Mouse (Mus musculus) brain, embryonic 14.5 days (tissue): ENCODE results near the gene Olfr462. TPM values are rescaled to one million over a fixed set of nuclear protein-coding genes. Genes with fewer than 3 reads are reported as not detected.
A peak's percentile ranks its signal among the peaks of the same experiment; 100 is the strongest.

Source experiments
- DNase-seq: peaks from one replicate; pipeline ENCODE4 v3.0.0-alpha.2; 2011; ENCODE audit warnings: low read depth
- CTCF ChIP-seq: fragments of 200-500 bp; IDR thresholded peaks from 2 replicates; pipeline ENCODE4 v1.5.1; 2012; ENCODE audit warnings: inconsistent platforms, mild to moderate bottlenecking, moderate library complexity, borderline replicate concordance; ENCODE audit not compliant: insufficient read depth, insufficient read length; ENCODE audit errors: extremely low read depth
- POLR2A ChIP-seq: fragments of 200-500 bp; IDR thresholded peaks from 2 replicates; pipeline ENCODE4 v1.6.1; 2012; ENCODE audit warnings: mild to moderate bottlenecking, inconsistent platforms, borderline replicate concordance; ENCODE audit not compliant: poor library complexity, insufficient read depth, insufficient read length, severe bottlenecking; ENCODE audit errors: extremely low read depth
- polyA plus RNA-seq: library from polyadenylated mRNA; depleted of rRNA; stranded (reverse); fragments of >200 nt; gene quantifications from 2 replicates; pipeline ENCODE4 v1.2.3, GENCODE M21; 2012; rRNA removed

The Olfr462 gene
- polyA plus RNA-seq = 0.01 TPM in 1 of 2 replicates, not detected in the other

GRCm38 (mm10) chr11:87892168-87892567 lies at the start of gene Olfr462:
TSS of gene Olfr462 (minus strand) at chr11:87892268.
- TF ChIP-seq CTCF (no peak), POLR2A (no peak)
- DNase-seq = no peak

GRCm38 (mm10) chr11:87935467-87935866 lies 43.4 kb upstream of the Olfr462 start:
- TF ChIP-seq CTCF = no peak
- TF ChIP-seq POLR2A = no peak
- no peak for DNase-seq

- no peak for TF ChIP-seq CTCF
- TF ChIP-seq POLR2A = no peak
- DNase-seq = no peak
These were observed 41.7 kb upstream of the Olfr462 start for GRCm38 (mm10) chr11:87933731-87934130.

GRCm38 (mm10) chr11:87930348-87930747 lies 38.3 kb upstream of the Olfr462 start:
- TF ChIP-seq CTCF (no peak), POLR2A (no peak)
- no peak for DNase-seq

GRCm38 (mm10) chr11:87920966-87921365 lies 28.9 kb upstream of the Olfr462 start, which contains the start of gene Olfr464:
TSS of gene Olfr464 (minus strand) at chr11:87920967.
- TF ChIP-seq POLR2A = no peak
- TF ChIP-seq CTCF = no peak
- DNase-seq = peak; percentile 27

- DNase-seq = no peak
These were observed 28.2 kb upstream of the Olfr462 start for GRCm38 (mm10) chr11:87920301-87920700.

GRCm38 (mm10) chr11:87916005-87916404 lies 23.9 kb upstream of the Olfr462 start:
- TF ChIP-seq CTCF (no peak), POLR2A (no peak)

More at GRCm38 (mm10) chr11:87920301-87920700, 28.2 kb upstream of the Olfr462 start:
- TF ChIP-seq POLR2A = no peak
- no peak for TF ChIP-seq CTCF

GRCm38 (mm10) chr11:87904331-87904730 lies 12.3 kb upstream of the Olfr462 start:
- DNase-seq = no peak
- no peak for TF ChIP-seq CTCF
- no peak for TF ChIP-seq POLR2A

More at GRCm38 (mm10) chr11:87916005-87916404, 23.9 kb upstream of the Olfr462 start:
- no peak for DNase-seq

- TF ChIP-seq POLR2A (no peak), CTCF (no peak)
- DNase-seq = no peak
These were observed 5.2 kb upstream of the Olfr462 start, which contains the start of gene Olfr463 for GRCm38 (mm10) chr11:87897287-87897686. TSS of gene Olfr463 (minus strand) at chr11:87897387.

- TF ChIP-seq CTCF (no peak), POLR2A (no peak)
- DNase-seq = no peak
These were observed 7.2 kb downstream of the Olfr462 start for GRCm38 (mm10) chr11:87884856-87885255.

GRCm38 (mm10) chr11:87883493-87883892 lies 8.6 kb downstream of the Olfr462 start:
- TF ChIP-seq CTCF (peak; percentile 60; the same call in 1 of the 2 replicates), POLR2A (no peak)
- peak; percentile 42 for DNase-seq

- DNase-seq = no peak
- TF ChIP-seq POLR2A (no peak), CTCF (no peak)
These were observed 10.4 kb downstream of the Olfr462 start for GRCm38 (mm10) chr11:87881714-87882113.

- DNase-seq = no peak
- TF ChIP-seq CTCF (no peak), POLR2A (no peak)
These were observed 12.2 kb downstream of the Olfr462 start for GRCm38 (mm10) chr11:87879826-87880225.

GRCm38 (mm10) chr11:87875436-87875835 lies 16.6 kb downstream of the Olfr462 start, which contains the start of gene Epx:
TSS of gene Epx (minus strand) at chr11:87875536.
- TF ChIP-seq CTCF (no peak), POLR2A (no peak)
- no peak for DNase-seq
